Mouse (Mus musculus) liver, embryonic 14.5 days (tissue): ENCODE data around the gene Dand5. TPM values are rescaled to one million over a fixed set of nuclear protein-coding genes. Genes with fewer than 3 reads are reported as not detected.
A peak's percentile ranks its signal among the peaks of the same experiment; 100 is the strongest.

Experiments used
- ATAC-seq: fragments of 200-750 bp; cut with Nextera tagmentation; 2 replicates; pipeline ENCODE4 v1.8.0; 2017; ENCODE audit warnings: moderate number of reproducible peaks, mild to moderate bottlenecking, moderate library complexity; ENCODE audit not compliant: insufficient read depth
- DNase-seq, 3 experiments: peaks; one replicate each; pipeline ENCODE4 v3.0.0-alpha.2; 2012 to 2013; ENCODE audit warnings: low read depth in 3 of 3, low spot score in 3 of 3
- H3K27ac ChIP-seq: fragments of 300-500 bp; sonication (generic); 2 replicates; pipeline ENCODE4 v1.5.1; 2014; ENCODE audit warnings: moderate library complexity, mild to moderate bottlenecking, control low read depth, inconsistent platforms
- H3K27me3 ChIP-seq: fragments of 300-500 bp; sonication (generic); 2 replicates; pipeline ENCODE4 v1.6.1; 2014; ENCODE audit warnings: mild to moderate bottlenecking, low read length, moderate library complexity; ENCODE audit not compliant: control insufficient read depth, insufficient read depth
- H3K36me3 ChIP-seq: fragments of 300-500 bp; sonication (generic); replicated peaks from 2 replicates; pipeline ENCODE4 v1.6.1; 2014; ENCODE audit warnings: low read depth; ENCODE audit not compliant: control insufficient read depth, insufficient read depth
- H3K4me1 ChIP-seq, 2 experiments: fragments of 200-500 bp in 1 of 2; fragments of 300-500 bp in 1 of 2; sonication (generic) in 1 of 2; replicated peaks; 2 replicates each; pipeline ENCODE4 v1.6.1; 2012 to 2014; ENCODE audit warnings: antibody characterized with exemption in 1 of 2, inconsistent platforms in 1 of 2, low read length in 1 of 2; ENCODE audit not compliant: control insufficient read depth in 2 of 2, insufficient read depth in 2 of 2
- H3K4me2 ChIP-seq: fragments of 300-500 bp; sonication (generic); 2 replicates; pipeline ENCODE4 v1.6.1; 2014; ENCODE audit warnings: low read depth, mild to moderate bottlenecking, control low read depth, moderate library complexity
- H3K4me3 ChIP-seq, 2 experiments: fragments of 200-500 bp in 1 of 2; fragments of 300-500 bp in 1 of 2; sonication (generic) in 1 of 2; 2 replicates each; pipeline ENCODE4 v1.5.1; 2012 to 2014; ENCODE audit warnings: low read depth in 2 of 2, low read length in 2 of 2, mild to moderate bottlenecking in 2 of 2, control low read depth in 1 of 2, inconsistent platforms in 1 of 2, moderate library complexity in 1 of 2; ENCODE audit not compliant: insufficient read depth in 1 of 2
- H3K9ac ChIP-seq: fragments of 300-500 bp; sonication (generic); replicated peaks from 2 replicates; pipeline ENCODE4 v1.6.1; 2014; ENCODE audit warnings: mild to moderate bottlenecking, control low read depth, moderate library complexity
- H3K9me3 ChIP-seq: fragments of 300-500 bp; sonication (generic); 2 replicates; pipeline ENCODE4 v1.6.1; 2016; ENCODE audit warnings: low read length, mixed read lengths; ENCODE audit not compliant: control insufficient read depth
- CTCF ChIP-seq: IDR thresholded peaks from 2 replicates; pipeline ENCODE4 v1.5.1; 2016; ENCODE audit warnings: antibody characterized with exemption, low read depth, control low read depth
- EP300 ChIP-seq: IDR thresholded peaks from 2 replicates; pipeline ENCODE4 v1.6.1; 2016; ENCODE audit warnings: antibody characterized with exemption, low read depth
- WGBS: fragments of 180-500 bp; shearing (Covaris S2); extraction: QIAGEN DNeasy Blood & Tissue Kit; methylation state at CpG from one replicate; pipeline ENCODE4 v1.1.7; 2014; ENCODE audit not compliant: insufficient replicate concordance; 5-methylcytosine and 5-hydroxymethylcytosine counted together
- polyA plus RNA-seq, 2 experiments: library from polyadenylated mRNA; depleted of rRNA in 1 of 2; stranded (reverse) in 1 of 2; unstranded in 1 of 2; fragments of >200 nt; fragmentation: Nextera tagmentation in 1 of 2; extraction: Ambion mirVana in 1 of 2; gene quantifications; 2 replicates each; pipeline versions ENCODE4 v1.2.1 to v1.2.3; 2012 to 2014

Dand5 gene
- polyA plus RNA-seq, 2 experiments = 1.9 to 2.7 TPM

DNA sequence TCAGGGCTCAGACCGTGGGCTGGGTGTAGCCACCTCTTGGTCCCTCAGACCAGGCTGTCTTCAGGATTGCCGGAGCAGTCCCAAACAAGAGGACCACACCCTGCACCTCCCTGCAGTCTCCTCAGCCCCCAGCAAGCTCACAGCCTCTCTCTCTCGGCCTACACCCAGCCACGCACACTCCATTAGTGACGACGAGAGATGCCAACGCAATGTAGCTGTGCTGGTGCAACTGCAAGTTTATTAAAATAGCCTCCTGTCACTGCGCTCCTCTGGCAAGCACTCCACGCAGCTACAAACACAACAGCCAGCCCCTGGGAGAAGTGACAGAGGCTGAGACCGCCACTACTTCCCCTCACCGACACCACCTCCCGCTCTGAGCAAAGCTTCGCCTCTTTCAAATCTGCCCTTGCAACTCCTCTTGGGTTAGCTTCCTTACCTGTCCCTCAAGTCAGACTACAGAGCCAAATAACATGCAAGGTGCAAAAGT is 47.5 kb downstream of the Dand5 start:
- no peaks in the 10 kb centered on the region for H3K36me3 ChIP-seq
- WGBS = 9% methylated on average over 13 of the region's 13 CpGs
- no peak overlapping the region for H3K4me3 ChIP-seq
- H3K4me1 ChIP-seq = 0 out of 4 replicates have a peak, but pooled peaks cover 0 to 1% of the 10 kb centered on the region in 2 experiments
- no peak for ATAC-seq
- no peaks in the 10 kb centered on the region for H3K9me3 ChIP-seq
- H3K4me2 ChIP-seq = no peak overlapping the region
- H3K27me3 ChIP-seq = peaks cover 86% of the 10 kb centered on the region
- H3K9ac ChIP-seq = no peak overlapping the region
- no peak for DNase-seq
- TF ChIP-seq EP300 (no peak), CTCF (no peak)
- no peak overlapping the region for H3K27ac ChIP-seq

DNA sequence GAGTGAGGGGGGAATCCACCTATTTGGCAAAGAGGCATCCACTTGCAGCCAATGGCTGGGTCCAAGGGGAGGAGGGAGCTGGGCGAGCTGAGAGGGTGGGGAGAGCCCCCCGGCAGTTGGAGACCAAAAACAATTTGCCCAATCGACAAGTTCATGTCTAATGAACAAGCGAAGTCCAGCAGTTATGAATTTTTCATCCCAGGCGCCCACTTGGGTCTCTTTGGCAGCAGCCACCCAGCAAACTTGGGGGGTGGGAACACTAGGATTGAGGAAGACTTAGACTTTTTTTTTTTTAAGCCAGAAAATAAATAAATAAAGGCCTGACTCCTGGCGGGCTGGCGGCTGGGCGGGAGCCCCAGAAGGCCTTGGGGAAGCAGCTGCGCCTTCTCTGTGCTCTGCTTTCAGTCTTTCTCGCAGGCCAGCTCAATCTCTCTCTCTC is 48.1 kb downstream of the Dand5 start:
- 0 out of 4 replicates have a peak, but pooled peaks cover 0 to 1% of the 10 kb centered on the region in 2 experiments for H3K4me1 ChIP-seq
- H3K9me3 ChIP-seq = no peaks in the 10 kb centered on the region
- ATAC-seq (no peak), DNase-seq (no peak)
- no peak for TF ChIP-seq CTCF
- TF ChIP-seq EP300 = no peak
- H3K36me3 ChIP-seq = no peaks in the 10 kb centered on the region
- no peak overlapping the region for H3K4me3 ChIP-seq
- 11% methylated on average over 10 of the region's 10 CpGs for WGBS
- peaks cover 80% of the 10 kb centered on the region for H3K27me3 ChIP-seq
- H3K9ac ChIP-seq = no peak overlapping the region
- H3K27ac ChIP-seq = no peak overlapping the region
- H3K4me2 ChIP-seq = no peak overlapping the region

DNA sequence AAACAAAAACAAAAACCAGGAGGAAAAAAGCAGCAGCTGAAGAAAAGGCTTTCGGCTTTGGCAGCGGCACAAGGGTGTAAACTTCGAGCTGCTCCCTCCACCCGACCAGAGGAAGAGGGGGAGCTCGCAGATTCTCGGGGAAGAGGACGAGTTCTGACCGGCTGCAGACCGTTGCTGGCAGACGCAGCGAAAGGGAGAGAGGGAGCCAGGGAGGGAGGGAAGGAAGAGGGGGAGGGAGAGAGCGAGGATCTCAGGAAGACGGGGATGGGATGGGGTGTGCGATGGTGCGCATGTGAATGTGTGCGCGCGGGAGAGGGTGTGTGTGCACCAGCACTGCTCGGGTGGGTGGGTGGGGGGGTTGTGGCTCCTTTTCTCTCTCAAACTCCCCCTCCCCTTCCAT is 48.8 kb downstream of the Dand5 start:
- no peaks in the 10 kb centered on the region for H3K9me3 ChIP-seq
- H3K4me2 ChIP-seq = peak overlapping the region; percentile 11
- no peak for DNase-seq
- no peaks in the 10 kb centered on the region for H3K36me3 ChIP-seq
- 0 out of 4 replicates have a peak, but pooled peaks cover 0 to 1% of the 10 kb centered on the region in 2 experiments for H3K4me1 ChIP-seq
- TF ChIP-seq CTCF (no peak), EP300 (no peak)
- no peak overlapping the region for H3K9ac ChIP-seq
- 0% methylated on average over 19 of the region's 19 CpGs for WGBS
- no peak overlapping the region for H3K4me3 ChIP-seq
- H3K27ac ChIP-seq = no peak overlapping the region
- ATAC-seq = no peak
- H3K27me3 ChIP-seq = peaks cover 73% of the 10 kb centered on the region

DNA sequence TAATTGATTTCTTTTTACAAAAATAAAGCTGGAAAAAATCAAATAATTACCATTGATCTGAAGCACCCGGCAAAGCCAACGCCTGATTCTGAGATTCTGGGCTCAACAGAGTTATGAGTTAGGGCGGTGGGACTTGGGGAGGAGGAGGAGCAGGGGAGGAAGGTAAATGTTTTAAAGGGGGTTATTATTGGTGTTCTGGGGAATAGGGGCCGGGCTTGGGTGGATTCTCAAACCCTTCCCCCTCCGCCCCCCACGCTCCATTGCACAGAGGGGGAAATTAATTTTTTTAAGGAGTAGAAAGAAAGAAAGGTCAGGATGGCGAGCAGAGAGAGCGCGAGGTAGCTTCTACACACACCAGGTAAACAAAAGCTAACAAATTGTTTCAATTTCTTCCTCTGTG is 49.3 kb downstream of the Dand5 start:
- TF ChIP-seq CTCF (no peak), EP300 (no peak)
- Histone ChIP-seq H3K9ac (no peak overlapping the region), H3K9me3 (no peaks in the 10 kb centered on the region), H3K36me3 (no peaks in the 10 kb centered on the region), H3K4me2 (peak overlapping the region; percentile 11; the same call in 1 of the 2 replicates), H3K27me3 (peaks cover 68% of the 10 kb centered on the region), H3K4me3 (no peak overlapping the region), H3K27ac (no peak overlapping the region), H3K4me1 (0 out of 4 replicates have a peak, but pooled peaks cover 0 to 1% of the 10 kb centered on the region in 2 experiments)
- ATAC-seq (no peak), DNase-seq (no peak)
- 7% methylated on average over 9 of the region's 9 CpGs for WGBS

DNA sequence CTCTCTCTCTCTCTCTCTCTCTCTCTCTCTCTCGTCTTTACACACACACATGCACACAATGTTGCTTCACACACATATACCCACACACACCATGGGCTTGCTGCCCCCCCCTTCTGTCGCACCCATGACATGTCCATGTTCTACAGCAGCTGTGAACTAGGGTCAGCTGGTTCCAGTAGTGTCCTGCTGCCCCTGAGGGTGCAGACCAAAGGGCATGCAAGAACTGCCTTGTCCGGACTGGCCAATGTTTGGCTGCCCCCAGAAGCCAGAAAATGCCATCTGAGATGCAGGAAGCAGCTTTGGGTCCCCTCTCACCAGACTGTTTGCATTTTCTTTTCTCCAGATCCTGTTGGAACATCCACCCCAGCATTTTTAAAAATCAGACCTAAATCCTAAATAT is 50.0 kb downstream of the Dand5 start:
- Histone ChIP-seq H3K9me3 (no peaks in the 10 kb centered on the region), H3K4me1 (0 out of 4 replicates have a peak, but pooled peaks cover 0 to 1% of the 10 kb centered on the region in 2 experiments), H3K27me3 (peaks cover 61% of the 10 kb centered on the region), H3K4me3 (no peak overlapping the region), H3K36me3 (no peaks in the 10 kb centered on the region), H3K9ac (no peak overlapping the region), H3K4me2 (no peak overlapping the region), H3K27ac (no peak overlapping the region)
- no peak for ATAC-seq
- DNase-seq = no peak
- 4% methylated on average over 3 of the region's 3 CpGs for WGBS
- no peak for TF ChIP-seq EP300
- no peak for TF ChIP-seq CTCF
